Mouse (Mus musculus): ENCODE data around the gene Aco2. TPM values are rescaled to one million over a fixed set of nuclear protein-coding genes. Genes with fewer than 3 reads are reported as not detected.

The Aco2 gene
- 100 to 1,000 TPM in 1 of 3 experiments, 10 to 100 TPM in 2; 83.2 to 115 (median 93.9) TPM for polyA plus RNA-seq (2017; shearing (Covaris generic))

GRCm38 (mm10) chr15:81872262-81873136 is at the start of gene Aco2:
TSS of gene Aco2 (plus strand) at chr15:81872309.
- ATAC-seq: peak; percentile 85

DNA sequence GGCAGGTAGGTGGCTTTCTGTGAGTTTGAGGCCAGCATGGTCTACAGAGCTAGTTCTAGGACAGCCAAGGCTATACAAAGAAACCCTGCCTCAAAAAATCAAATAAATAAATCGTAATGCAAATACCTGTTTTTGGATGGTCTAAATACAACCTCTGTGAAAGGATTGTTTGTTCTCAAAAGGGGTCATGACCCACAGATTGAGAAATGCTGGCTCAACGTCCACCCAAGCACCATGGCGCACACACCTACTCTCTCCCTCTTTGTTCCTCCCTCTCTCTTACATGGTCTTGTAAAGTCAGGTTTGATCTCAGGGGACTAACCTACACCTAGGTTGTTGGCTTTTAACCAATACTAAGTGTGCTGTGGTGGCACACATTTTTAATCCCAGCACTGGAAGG is 49.5 kb upstream of the Aco2 start:
- ATAC-seq: no peak

- no peak for ATAC-seq
These were observed 47.3 kb upstream of the Aco2 start for GRCm38 (mm10) chr15:81824832-81825231.

- no peak for ATAC-seq
These were observed 43.5 kb upstream of the Aco2 start for GRCm38 (mm10) chr15:81828426-81829207.

- ATAC-seq: no peak
These were observed 42.9 kb upstream of the Aco2 start for GRCm38 (mm10) chr15:81829208-81829580.

- ATAC-seq: no peak
These were observed 41.6 kb upstream of the Aco2 start for GRCm38 (mm10) chr15:81830530-81830929.

DNA sequence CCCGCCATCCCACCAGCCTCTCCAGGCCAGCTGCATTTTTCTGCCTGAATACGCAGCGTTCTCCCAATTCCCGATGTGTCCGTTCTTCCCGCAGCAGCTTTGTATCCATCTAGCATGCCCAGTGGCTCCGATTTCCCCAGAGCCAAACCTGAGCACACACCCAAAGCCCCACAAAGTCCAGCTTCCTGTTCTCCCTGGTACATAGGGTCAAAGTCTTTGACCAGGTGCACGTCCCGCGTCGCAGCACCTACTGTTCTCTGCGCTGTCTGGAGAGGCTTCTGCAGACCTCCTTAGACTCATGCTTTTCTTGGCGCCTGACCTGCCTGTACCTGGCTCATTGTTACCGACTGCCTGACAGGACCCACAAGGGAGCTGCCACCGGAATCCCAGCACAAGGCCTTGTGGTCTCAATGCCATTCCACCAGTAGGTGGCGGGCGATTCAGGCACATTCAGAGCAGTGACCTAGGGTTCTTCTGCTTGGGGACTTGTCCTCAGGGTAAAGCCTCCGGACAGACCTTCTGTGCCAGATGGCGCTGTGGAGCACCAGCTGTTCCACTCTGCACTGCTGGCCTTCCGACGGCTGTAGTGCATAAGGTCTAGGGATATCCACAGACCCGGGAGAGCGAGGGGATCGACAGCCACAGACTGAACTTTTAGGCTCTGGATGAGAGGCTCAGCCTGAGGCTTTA is 40.8 kb upstream of the Aco2 start:
- ATAC-seq: peak; percentile 90

DNA sequence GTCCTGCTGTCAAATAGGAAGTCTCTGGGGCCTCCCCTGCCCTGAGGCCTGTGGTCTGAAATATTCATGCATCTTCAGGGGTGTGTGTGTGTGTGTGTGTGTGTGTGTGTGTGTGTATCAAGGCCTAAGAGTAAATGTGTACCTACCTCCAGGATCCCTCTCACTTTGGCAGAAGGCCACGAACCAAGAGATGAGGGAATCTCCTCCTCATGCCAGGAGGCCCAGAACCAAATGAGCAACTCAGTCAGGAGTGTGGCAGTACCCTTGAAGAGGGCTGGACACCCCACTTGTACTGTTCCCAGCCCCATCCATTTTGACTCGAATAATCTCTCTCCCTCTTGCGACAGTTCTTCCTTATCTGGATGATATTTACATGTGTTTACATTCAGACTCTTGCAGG is 39.9 kb upstream of the Aco2 start:
- ATAC-seq: no peak

DNA sequence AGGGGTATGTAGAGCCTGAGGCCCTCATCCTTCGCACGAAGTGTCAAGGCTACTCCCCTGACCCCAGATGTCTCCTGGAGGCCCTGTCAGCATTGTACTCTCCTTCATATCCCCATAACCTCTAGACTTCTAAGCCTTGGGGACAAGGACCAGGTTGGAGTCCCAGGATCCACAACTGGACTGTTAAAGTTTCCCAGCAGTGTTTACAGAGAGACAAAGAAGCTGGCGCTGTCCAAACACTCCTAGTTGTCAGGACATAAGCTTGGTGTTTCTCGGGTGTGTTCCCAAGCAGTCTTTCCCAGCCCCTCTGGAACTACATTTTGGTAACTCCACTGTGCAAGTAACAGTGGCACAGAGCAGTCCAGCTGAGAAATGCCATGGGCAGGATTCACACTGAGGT is 38.6 kb upstream of the Aco2 start:
- ATAC-seq: no peak

DNA sequence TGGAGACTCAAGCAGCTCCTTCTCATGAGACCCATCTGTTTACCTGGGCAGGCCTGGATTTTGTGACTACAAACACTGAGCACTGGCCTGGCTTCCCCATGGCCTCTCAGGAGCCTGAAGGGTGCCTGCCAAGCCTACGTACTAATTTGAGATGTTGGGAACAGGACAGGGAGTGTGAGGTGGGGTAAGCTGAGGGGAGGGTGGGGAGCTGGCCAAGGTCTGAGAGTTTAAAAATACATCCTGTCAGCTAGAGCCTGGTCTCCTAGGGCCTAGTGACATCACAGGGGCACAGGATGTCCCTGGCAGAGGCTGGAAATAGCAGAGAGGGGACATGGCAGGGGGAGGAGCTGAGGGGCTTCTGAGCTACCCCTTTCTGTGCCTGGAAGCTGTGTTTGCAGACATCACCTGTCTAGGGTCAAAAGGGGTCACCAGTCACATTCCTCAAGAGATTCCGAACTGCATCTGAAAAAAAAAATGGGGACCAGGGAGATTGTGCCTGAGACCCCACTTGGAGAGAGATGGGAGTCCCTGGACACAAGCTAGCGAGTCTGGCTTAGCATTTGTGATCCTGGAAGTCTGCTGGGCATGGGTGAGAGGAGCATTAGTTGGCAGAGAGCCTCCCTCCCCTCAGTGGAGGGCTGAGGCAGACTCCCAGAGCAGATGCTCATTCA is 37.8 kb upstream of the Aco2 start:
- no peak for ATAC-seq

- no peak for ATAC-seq
These were observed 36.9 kb upstream of the Aco2 start for GRCm38 (mm10) chr15:81835007-81835880.

GRCm38 (mm10) chr15:81836124-81836821 is 35.8 kb upstream of the Aco2 start:
- ATAC-seq: no peak

- no peak for ATAC-seq
These were observed 34.9 kb upstream of the Aco2 start for GRCm38 (mm10) chr15:81836966-81837920.

- no peak for ATAC-seq
These were observed 33.4 kb upstream of the Aco2 start for GRCm38 (mm10) chr15:81838554-81839235.

DNA sequence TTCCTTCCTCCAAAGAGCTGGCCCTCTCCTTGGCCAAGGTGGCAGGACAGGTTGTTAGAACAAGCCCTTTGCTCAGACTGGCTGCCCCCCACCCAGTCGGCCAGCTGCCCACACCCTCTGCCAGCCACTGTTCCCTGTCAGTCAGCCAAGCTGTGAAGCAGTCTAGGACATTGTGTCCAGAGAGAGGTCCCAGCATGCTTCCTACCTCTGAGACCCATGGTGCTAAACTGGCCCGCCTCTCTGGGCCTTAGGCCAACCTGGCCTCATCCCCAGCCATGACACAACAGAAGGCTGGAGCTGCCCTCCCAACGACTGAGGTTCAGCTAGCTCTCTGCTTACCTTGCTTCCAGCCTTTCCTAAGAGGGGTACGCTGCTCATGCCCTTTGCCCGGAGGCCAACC is 32.5 kb upstream of the Aco2 start:
- no peak for ATAC-seq

DNA sequence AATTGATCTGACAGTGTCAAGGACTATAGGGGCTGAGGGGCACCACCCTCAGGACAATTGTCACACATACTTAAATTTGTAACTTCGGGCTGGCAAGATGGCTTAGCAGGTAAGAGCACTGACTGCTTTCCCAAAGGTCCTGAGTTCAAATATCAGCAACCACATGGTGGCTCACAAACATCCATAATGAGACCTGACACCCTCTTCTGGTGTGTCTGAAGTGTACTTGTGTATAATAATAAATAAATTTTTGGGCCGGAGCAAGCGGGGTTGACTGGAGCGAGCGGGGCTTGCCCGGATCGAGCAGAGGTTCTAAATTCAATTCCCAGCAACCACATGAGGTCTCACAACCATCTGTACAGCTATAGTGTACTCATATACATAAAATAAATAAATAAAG is 31.8 kb upstream of the Aco2 start:
- no peak for ATAC-seq

DNA sequence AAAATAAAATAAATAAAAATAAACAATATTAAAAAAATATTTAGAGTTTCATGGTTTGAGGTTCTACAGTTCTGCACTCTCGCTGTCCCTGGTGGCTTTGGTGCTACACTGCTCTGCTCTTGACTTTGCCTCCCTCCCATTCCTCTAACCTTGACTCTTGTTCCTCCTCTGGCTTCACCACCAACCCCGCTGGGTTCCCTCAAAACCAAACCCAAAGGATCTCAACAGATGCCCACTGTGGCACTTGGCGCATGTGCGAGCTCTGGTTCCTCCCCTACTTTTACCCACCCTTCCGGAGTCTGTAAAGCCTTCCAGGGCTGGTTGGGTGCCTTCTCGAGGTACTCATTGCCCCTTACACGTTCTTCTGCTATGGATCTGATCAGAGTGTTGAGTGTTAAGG is 29.8 kb upstream of the Aco2 start:
- ATAC-seq: no peak

GRCm38 (mm10) chr15:81845033-81845625 is 27.0 kb upstream of the Aco2 start:
- ATAC-seq: no peak

DNA sequence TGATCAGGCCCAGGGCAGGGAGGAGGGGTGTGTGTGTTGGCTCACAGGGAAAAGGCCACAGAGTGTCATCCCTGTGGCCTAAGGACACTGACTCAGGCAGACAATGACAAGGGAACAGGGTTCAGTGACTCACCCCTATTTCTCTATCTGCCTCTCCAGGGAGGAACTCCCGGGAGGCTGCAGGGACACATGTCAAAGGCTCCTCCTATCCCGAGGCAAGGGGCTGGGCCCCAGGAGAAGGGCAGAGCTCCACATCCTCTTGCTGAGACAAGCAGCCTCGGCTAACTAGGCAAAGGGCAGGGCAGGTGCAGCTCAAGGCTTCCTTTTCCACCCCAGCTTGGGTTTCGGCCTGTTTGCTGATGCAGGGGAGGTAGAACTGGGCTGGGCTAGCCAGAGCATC is 26.4 kb upstream of the Aco2 start:
- no peak for ATAC-seq
